In genomic region chr9:92549811-92550490, GRCm38 (mm10) we compare ENCODE assay signal across 8 mouse cellular contexts. TPM values are rescaled to one million over a fixed set of nuclear protein-coding genes. Genes with fewer than 3 reads are reported as not detected.
DNase-seq lines count a peak whose midpoint lies in the region; ATAC-seq and TF ChIP-seq lines count a peak whose summit lies in the region.
"Had no signal": no experiment of that assay in that cellular context is flagged by ENCODE, and none has a peak within 500 bp of the region (broad histone marks: within the 10 kb centered on the region; RNA-seq: fewer than 3 reads in every experiment).

No protein-coding gene starts in this region.

- intact Hi-C loops in gastrocnemius, postnatal 14 days (cut with DNase I; ENCODE audit: low total_unique reads) = no loop called here

- no peaks in the 10 kb centered on the region for H3K4me1 ChIP-seq in midbrain, postnatal 0 days (ENCODE audit: insufficient read depth, low read length)
- H3K4me1 ChIP-seq in midbrain, embryonic 16.5 days (ENCODE audit: control insufficient read depth, insufficient read depth, low read length) = 0 out of 2 replicates have a peak, but pooled peaks cover 2% of the 10 kb centered on the region

- no peak for ATAC-seq in midbrain, postnatal 0 days (ENCODE audit: low FRiP score)
- ATAC-seq in midbrain, embryonic 16.5 days = no peak

- H3K4me3 ChIP-seq in midbrain, postnatal 0 days (ENCODE audit: low read depth, low read length) = no peak overlapping the region
- H3K4me3 ChIP-seq in midbrain, embryonic 16.5 days (ENCODE audit: low read depth, low read length) = no peak overlapping the region
- H3K4me3 ChIP-seq: neural tube, embryonic 13.5 days had no signal

- DNase-seq in midbrain, postnatal 0 days (ENCODE audit: low spot score) = peak; percentile 76
- peak; percentile 61 for DNase-seq in brain, adult 2 months (ENCODE audit: low read depth, low spot score)
- peak; percentile 60 for DNase-seq in gastrocnemius, postnatal 14 days
- peak; percentile 28 for DNase-seq in lung, postnatal 14 days
- DNase-seq in neural tube, embryonic 10.5 days (ENCODE audit: extremely low spot score, low spot score) = no peak
- no peak for DNase-seq in thymus, postnatal 10 days (ENCODE audit: low spot score in 2 of 2)

- WGBS in midbrain, postnatal 0 days = 79% methylated on average over 11 of the region's 11 CpGs
- 83% methylated on average over 11 of the region's 11 CpGs for WGBS in midbrain, embryonic 16.5 days

- H3K9me3 ChIP-seq in midbrain, postnatal 0 days (ENCODE audit: low read length) = no peaks in the 10 kb centered on the region
- H3K9me3 ChIP-seq in midbrain, embryonic 16.5 days (replicated peaks; ENCODE audit: control insufficient read depth, low read length, poor library complexity, severe bottlenecking) = no peaks in the 10 kb centered on the region
- H3K9me3 ChIP-seq: neural tube, embryonic 13.5 days had no signal

- no peaks in the 10 kb centered on the region for H3K36me3 ChIP-seq in midbrain, postnatal 0 days (ENCODE audit: insufficient read depth, low read length)
- H3K36me3 ChIP-seq in midbrain, embryonic 16.5 days (ENCODE audit: control insufficient read depth, insufficient read depth, low read length) = no peaks in the 10 kb centered on the region
- H3K36me3 ChIP-seq: neural tube, embryonic 13.5 days had no signal

- no peak overlapping the region for H3K9ac ChIP-seq in midbrain, postnatal 0 days (replicated peaks; ENCODE audit: low read length, poor library complexity, severe bottlenecking)
- H3K9ac ChIP-seq in midbrain, embryonic 16.5 days (ENCODE audit: low read depth, low read length) = no peak overlapping the region
- H3K9ac ChIP-seq: neural tube, embryonic 13.5 days had no signal

- no peak for TF ChIP-seq CTCF in midbrain, postnatal 0 days (IDR thresholded peaks at IDR 0.05)

- H3K27ac ChIP-seq in midbrain, postnatal 0 days (ENCODE audit: low read depth, low read length) = no peak overlapping the region
- H3K27ac ChIP-seq in midbrain, embryonic 16.5 days (ENCODE audit: low read length) = no peak overlapping the region
- H3K27ac ChIP-seq: neural tube, embryonic 13.5 days had no signal

- H3K4me2 ChIP-seq in midbrain, postnatal 0 days (ENCODE audit: low read depth, low read length, poor library complexity, severe bottlenecking) = no peak overlapping the region
- H3K4me2 ChIP-seq in midbrain, embryonic 16.5 days (ENCODE audit: low read length) = no peak overlapping the region
- H3K4me2 ChIP-seq: neural tube, embryonic 13.5 days had no signal

- H3K27me3 ChIP-seq in midbrain, postnatal 0 days (ENCODE audit: insufficient read depth, low read length) = no peaks in the 10 kb centered on the region
- no peaks in the 10 kb centered on the region for H3K27me3 ChIP-seq in midbrain, embryonic 16.5 days (ENCODE audit: control insufficient read depth, insufficient read depth, low read depth, low read length)
- H3K27me3 ChIP-seq: neural tube, embryonic 13.5 days had no signal

RNA-seq across cellular contexts. Expression of gene Plod2, which starts 7.9 kb away (rescaled TPM):
- total RNA-seq in midbrain, postnatal 0 days (2014; rRNA removed) = 13.4 and 15.2 TPM in 2 replicates
- polyA plus RNA-seq in midbrain, postnatal 0 days (2015; fragmentation: Nextera tagmentation; extraction: Ambion mirVana) = 5.3 and 6.3 TPM in 2 replicates
- 12.1 and 12.8 TPM in 2 replicates for polyA plus RNA-seq in midbrain, embryonic 16.5 days (2015; fragmentation: Nextera tagmentation; extraction: Ambion mirVana)
- total RNA-seq in gastrocnemius, postnatal 14 days (2021) = 1 to 10 TPM; 7.5 to 9.0 TPM

Comparison
In these comparisons a context has a peak if more than half of its experiments do, and no peak if none do; other contexts are left out.
1. DNase-seq: peak in midbrain, postnatal 0 days (single experiment), brain, adult 2 months (single experiment), gastrocnemius, postnatal 14 days (single experiment) and lung, postnatal 14 days (single experiment); none in neural tube, embryonic 10.5 days (single experiment) and thymus, postnatal 10 days (0 of 2).